Mouse (Mus musculus) retina, adult 2 months (tissue): ENCODE data around the gene Mtg1.

Source experiments
- DNase-seq: peaks from one replicate; pipeline ENCODE4 v3.0.0-alpha.2; 2012; ENCODE audit warnings: low read depth, low spot score

The Mtg1 gene

DNA sequence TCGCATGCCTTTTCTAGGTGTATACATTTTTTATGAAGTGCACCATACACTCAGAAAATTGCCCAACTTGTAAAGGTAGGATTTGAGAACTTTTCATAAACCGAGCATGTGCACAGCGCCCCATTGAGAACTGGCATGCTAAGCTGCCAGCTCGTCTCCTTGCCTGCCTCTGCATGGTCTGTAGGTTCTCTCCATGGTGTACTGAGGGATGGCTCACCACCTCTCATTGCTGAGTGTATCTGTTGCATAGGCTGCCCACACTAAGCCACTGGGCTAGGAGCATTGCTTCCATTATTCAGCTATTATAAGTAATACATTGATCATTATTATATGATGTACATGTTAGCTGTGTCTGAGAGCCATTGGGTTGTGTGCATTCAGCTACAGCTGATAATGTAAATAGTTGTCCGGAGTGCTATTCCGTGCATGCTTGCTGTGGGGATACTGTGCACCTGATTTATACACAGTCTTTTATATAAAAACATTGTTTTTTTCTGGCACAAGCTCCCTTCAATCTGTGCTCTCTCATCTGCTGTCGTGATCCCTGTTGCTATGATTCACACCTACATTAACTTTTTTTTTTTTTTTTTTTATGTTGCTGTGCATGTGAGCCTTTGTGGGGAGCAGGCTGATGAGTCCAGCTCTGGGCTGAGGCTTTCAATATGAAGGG lies 50.5 kb downstream of the Mtg1 start:
- DNase-seq = no peak

DNA sequence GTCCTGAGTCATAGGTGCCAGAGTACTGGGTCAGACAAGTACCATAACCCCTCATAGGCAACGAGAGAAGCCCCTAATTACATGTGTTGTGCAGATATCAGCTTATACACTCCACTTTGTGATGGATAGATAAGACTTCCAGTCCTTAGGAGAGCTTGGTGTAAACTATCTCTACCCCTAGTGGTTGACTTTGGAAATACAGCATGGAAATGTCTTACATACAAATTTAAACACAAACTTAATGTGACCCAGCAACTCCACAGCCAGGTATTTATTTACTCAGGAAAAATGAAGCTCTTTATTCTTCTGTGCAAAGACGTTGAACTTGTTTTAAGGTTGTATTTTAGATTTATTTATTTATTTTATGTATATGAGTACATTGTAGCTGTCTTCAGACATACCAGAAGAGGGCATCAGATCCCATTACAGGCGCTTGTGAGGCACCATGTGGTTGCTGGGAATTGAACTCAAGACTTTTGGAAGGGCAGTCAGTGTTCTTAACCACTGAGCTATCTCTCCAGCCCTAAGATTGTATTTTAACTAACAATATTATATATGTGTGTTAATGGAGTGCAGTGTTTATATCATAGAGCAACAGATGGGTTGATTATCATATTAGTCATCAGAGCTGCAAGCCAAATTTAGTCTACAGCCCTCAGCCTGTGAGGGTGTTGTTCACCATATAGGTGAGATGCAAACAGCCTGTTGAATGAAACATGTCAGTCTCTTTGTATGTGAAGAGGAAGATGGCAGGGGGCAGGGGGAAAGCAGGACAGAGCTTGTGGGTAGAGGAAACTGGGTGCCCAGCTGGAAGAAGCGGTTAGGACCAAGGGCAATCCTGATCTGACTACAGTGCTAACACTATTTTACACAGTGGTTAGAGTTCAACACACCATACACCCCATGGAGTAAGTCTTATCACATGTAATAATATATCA lies 51.3 kb downstream of the Mtg1 start:
- peak; percentile 30 for DNase-seq

DNA sequence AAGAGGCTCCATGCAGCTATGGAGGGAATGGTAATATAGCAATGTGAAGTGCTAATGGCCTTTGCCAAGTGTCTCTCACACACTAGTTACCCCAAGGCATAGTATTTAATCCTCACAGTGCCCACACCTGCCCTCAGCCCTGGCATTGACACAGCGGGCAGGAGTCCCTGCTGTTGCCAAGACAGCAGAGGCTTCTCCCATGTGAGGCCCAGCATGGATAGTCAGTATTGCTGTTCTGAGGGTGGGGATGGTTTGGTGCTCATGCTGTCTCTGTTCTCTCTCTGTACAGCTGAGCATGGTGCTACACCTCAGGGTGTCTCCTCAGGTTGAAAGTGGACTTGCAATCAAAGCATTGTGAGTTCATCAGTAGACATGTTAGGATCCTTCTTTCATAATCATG lies 53.1 kb downstream of the Mtg1 start:
- no peak for DNase-seq

DNA sequence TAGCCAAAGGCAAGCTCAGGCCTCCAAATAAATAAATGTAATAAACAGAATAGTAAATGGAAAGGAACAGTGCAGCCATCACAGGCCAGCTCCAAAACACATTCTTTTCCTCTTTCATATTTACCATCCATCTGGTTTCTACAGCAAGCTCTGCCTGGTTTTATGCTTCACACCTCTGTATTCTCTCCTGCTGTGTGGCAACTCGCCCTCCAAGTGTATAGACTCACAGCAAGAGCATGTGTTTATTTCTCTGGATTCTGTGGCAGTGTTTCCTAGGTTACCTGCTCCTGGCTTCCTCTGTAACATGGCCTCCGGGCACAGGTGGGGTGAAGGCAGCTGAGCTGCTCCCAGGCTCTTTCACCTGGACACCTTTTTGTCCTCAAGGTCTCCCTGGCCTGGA lies 55.1 kb downstream of the Mtg1 start:
- DNase-seq = no peak

DNA sequence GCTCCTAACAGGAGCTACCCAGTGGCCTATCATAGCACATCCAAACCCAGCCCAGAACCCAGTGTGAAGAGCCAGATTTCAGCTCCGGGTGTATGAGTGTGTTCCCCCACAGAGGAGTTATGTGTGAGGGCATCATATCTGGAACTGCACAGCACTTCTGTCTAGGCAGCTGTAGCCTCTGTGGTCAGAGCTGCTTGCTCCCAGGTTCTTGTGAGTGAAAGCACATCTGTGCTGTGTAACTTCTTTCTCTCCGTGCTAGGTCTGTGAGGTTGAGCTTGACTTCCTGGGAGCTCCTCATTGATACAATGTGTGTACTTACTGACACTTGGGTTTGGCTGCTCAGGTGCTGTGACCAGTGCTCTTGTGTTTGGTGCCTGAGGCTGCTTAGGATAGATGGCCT lies 55.5 kb downstream of the Mtg1 start:
- no peak for DNase-seq

DNA sequence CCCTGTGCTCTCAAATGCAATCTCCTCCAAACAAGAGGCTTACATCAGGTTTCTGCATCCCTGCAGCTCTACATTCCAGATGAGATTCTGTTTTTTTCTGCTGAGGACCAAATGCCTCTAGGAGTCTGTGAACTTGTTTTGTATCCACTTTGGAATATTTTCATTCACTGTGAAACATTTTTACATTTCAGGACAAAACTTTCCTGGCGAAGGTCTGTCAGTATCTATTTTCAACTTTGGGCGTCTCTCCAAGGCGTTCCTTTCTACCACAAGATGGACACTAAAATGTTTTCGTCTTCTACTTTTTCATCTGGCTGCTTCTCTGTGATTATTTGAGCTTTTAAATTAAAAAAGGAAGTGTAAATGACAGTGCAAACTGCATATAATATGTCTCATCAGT lies 56.7 kb downstream of the Mtg1 start:
- no peak for DNase-seq

DNA sequence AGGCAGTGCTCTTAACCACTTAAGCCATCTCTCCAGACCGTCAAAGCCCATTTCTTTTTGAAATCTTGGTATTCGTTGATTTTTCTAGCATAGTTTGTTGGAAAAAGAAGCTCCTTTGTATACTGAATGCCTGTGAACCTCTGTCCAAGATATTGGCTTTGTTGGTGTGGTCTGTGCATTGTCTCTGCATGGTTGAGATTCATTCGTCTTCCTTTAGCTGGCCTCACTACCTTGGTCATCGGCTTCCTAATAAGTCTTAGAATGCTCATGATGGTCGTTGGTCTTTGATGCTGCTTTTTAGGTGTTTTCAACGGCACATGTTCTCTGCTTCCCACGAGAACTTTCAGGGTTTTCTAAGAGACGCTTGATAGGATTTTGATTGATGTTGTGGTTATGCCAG lies 58.6 kb downstream of the Mtg1 start:
- no peak for DNase-seq
